Mouse (Mus musculus): ENCODE measurements around the gene Igsf21. TPM values are rescaled to one million over a fixed set of nuclear protein-coding genes. Genes with fewer than 3 reads are reported as not detected.

Igsf21 gene
- total RNA-seq (2014; rRNA removed) (115 and 145 TPM in 2 replicates), polyA plus RNA-seq (2015; fragmentation: Nextera tagmentation; extraction: Ambion mirVana) (146 TPM in 2 replicates)

- H3K4me2 ChIP-seq (ENCODE audit: low read depth, low read length, poor library complexity, severe bottlenecking) = peak within 1 kb of the TSS; percentile 75
- WGBS = under 1% methylated on average over 60 of the region's 90 CpGs
- H3K4me3 ChIP-seq (ENCODE audit: low read depth, low read length) = peak within 1 kb of the TSS; percentile 78
- no peaks in the 10 kb centered on the region for H3K36me3 ChIP-seq (ENCODE audit: insufficient read depth, low read length)
- 0 out of 2 replicates have a peak, but pooled peaks cover 4% of the 10 kb centered on the region for H3K27me3 ChIP-seq (ENCODE audit: insufficient read depth, low read length)
- H3K4me1 ChIP-seq (ENCODE audit: insufficient read depth, low read length) = peaks cover 10% of the 10 kb centered on the region; the same call in 1 of the 2 replicates
- no peak for TF ChIP-seq CTCF (IDR thresholded peaks at IDR 0.05)
- DNase-seq (ENCODE audit: low spot score) = peak; percentile 78
- ATAC-seq (ENCODE audit: low FRiP score) = peak; percentile 69
- peak within 1 kb of the TSS; percentile 77 for H3K27ac ChIP-seq (ENCODE audit: low read depth, low read length)
- peak within 1 kb of the TSS; percentile 75 for H3K9ac ChIP-seq (replicated peaks; ENCODE audit: low read length, poor library complexity, severe bottlenecking)
- H3K9me3 ChIP-seq (ENCODE audit: low read length) = no peaks in the 10 kb centered on the region
These were observed at the start of gene Igsf21 for GRCm38 (mm10) chr4:140246180-140247005. Gene Igsf21 (minus strand): TSS chr4:140246784.

- Histone ChIP-seq H3K36me3 (ENCODE audit: insufficient read depth, low read length) (no peaks in the 10 kb centered on the region), H3K4me1 (ENCODE audit: insufficient read depth, low read length) (peaks cover 9% of the 10 kb centered on the region; the same call in 1 of the 2 replicates), H3K27ac (ENCODE audit: low read depth, low read length) (peak overlapping the region; percentile 55), H3K9me3 (ENCODE audit: low read length) (no peaks in the 10 kb centered on the region), H3K9ac (replicated peaks; ENCODE audit: low read length, poor library complexity, severe bottlenecking) (no peak overlapping the region), H3K27me3 (ENCODE audit: insufficient read depth, low read length) (no peaks in the 10 kb centered on the region), H3K4me2 (ENCODE audit: low read depth, low read length, poor library complexity, severe bottlenecking) (no peak overlapping the region), H3K4me3 (ENCODE audit: low read depth, low read length) (no peak overlapping the region)
- DNase-seq (ENCODE audit: low spot score) = peak; percentile 86
- peak; percentile 91 for ATAC-seq (ENCODE audit: low FRiP score)
- 33% methylated on average over 5 of the region's 5 CpGs for WGBS
- TF ChIP-seq CTCF (IDR thresholded peaks at IDR 0.05) = peak; percentile 70
These were observed 39.2 kb upstream of the Igsf21 start for GRCm38 (mm10) chr4:140285726-140286316.

DNA sequence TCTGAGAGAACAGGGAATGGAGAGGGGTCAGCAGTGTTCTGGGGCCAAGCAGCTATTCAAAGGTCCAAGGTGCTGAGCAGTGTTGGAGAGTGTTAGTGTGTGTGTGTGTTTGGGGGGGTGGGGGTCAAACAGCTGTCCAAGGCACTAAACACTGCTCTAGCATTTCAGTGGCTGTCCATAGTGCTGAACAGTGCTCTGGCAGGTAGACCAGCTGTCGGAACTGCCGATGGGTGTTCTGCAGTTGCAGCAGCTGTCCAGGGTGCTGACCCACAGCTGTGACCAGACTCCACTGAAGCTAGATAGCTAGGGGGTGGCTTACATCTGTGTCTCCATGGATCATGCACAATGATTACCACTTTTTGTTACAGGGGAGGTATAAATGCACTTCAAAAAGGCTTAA is 36.8 kb upstream of the Igsf21 start:
- Histone ChIP-seq H3K27ac (ENCODE audit: low read depth, low read length) (no peak overlapping the region), H3K4me3 (ENCODE audit: low read depth, low read length) (no peak overlapping the region), H3K4me1 (ENCODE audit: insufficient read depth, low read length) (peaks cover 9% of the 10 kb centered on the region; the same call in 1 of the 2 replicates), H3K36me3 (ENCODE audit: insufficient read depth, low read length) (no peaks in the 10 kb centered on the region), H3K27me3 (ENCODE audit: insufficient read depth, low read length) (no peaks in the 10 kb centered on the region), H3K4me2 (ENCODE audit: low read depth, low read length, poor library complexity, severe bottlenecking) (no peak overlapping the region), H3K9ac (replicated peaks; ENCODE audit: low read length, poor library complexity, severe bottlenecking) (no peak overlapping the region), H3K9me3 (ENCODE audit: low read length) (no peaks in the 10 kb centered on the region)
- no peak for TF ChIP-seq CTCF (IDR thresholded peaks at IDR 0.05)
- no peak for ATAC-seq (ENCODE audit: low FRiP score)
- WGBS = 21% methylated on average over 2 of the region's 2 CpGs
- DNase-seq (ENCODE audit: low spot score) = no peak

DNA sequence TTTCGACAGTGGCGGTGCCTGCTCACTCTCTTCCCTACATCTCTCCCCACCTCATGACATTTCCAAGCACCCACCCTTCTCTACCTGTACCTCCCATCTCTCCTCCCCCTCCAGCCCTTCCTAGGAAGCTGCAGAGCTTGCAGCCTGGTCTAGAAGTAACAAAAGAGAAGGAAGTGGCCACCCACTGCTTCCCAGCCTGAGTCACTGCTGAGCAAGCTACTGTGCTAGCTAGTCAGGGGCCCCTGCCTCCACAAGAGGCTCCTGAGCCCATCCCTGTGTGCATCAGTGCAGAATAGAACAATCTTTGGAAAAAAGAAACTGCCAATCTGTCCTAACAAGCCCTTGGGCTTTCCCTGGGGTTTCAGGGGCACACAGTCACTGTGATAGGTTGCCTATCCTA is 31.7 kb upstream of the Igsf21 start:
- no peak overlapping the region for H3K4me2 ChIP-seq (ENCODE audit: low read depth, low read length, poor library complexity, severe bottlenecking)
- H3K4me3 ChIP-seq (ENCODE audit: low read depth, low read length) = no peak overlapping the region
- H3K4me1 ChIP-seq (ENCODE audit: insufficient read depth, low read length) = no peaks in the 10 kb centered on the region
- no peak overlapping the region for H3K27ac ChIP-seq (ENCODE audit: low read depth, low read length)
- no peaks in the 10 kb centered on the region for H3K27me3 ChIP-seq (ENCODE audit: insufficient read depth, low read length)
- no peak overlapping the region for H3K9ac ChIP-seq (replicated peaks; ENCODE audit: low read length, poor library complexity, severe bottlenecking)
- 90% methylated on average over 2 of the region's 2 CpGs for WGBS
- TF ChIP-seq CTCF (IDR thresholded peaks at IDR 0.05) = no peak
- ATAC-seq (ENCODE audit: low FRiP score) = no peak
- no peaks in the 10 kb centered on the region for H3K36me3 ChIP-seq (ENCODE audit: insufficient read depth, low read length)
- H3K9me3 ChIP-seq (ENCODE audit: low read length) = no peaks in the 10 kb centered on the region
- no peak for DNase-seq (ENCODE audit: low spot score)

- Histone ChIP-seq H3K27me3 (ENCODE audit: insufficient read depth, low read length) (0 out of 2 replicates have a peak, but pooled peaks cover 4% of the 10 kb centered on the region), H3K36me3 (ENCODE audit: insufficient read depth, low read length) (no peaks in the 10 kb centered on the region), H3K9ac (replicated peaks; ENCODE audit: low read length, poor library complexity, severe bottlenecking) (no peak overlapping the region), H3K4me2 (ENCODE audit: low read depth, low read length, poor library complexity, severe bottlenecking) (no peak overlapping the region), H3K27ac (ENCODE audit: low read depth, low read length) (no peak overlapping the region), H3K4me3 (ENCODE audit: low read depth, low read length) (no peak overlapping the region), H3K4me1 (ENCODE audit: insufficient read depth, low read length) (no peaks in the 10 kb centered on the region; the same call in 1 of the 2 replicates), H3K9me3 (ENCODE audit: low read length) (no peaks in the 10 kb centered on the region)
- no peak for ATAC-seq (ENCODE audit: low FRiP score)
- 92% methylated on average over 5 of the region's 5 CpGs for WGBS
- no peak for TF ChIP-seq CTCF (IDR thresholded peaks at IDR 0.05)
- no peak for DNase-seq (ENCODE audit: low spot score)
These were observed 25.3 kb upstream of the Igsf21 start for GRCm38 (mm10) chr4:140271913-140272312.

DNA sequence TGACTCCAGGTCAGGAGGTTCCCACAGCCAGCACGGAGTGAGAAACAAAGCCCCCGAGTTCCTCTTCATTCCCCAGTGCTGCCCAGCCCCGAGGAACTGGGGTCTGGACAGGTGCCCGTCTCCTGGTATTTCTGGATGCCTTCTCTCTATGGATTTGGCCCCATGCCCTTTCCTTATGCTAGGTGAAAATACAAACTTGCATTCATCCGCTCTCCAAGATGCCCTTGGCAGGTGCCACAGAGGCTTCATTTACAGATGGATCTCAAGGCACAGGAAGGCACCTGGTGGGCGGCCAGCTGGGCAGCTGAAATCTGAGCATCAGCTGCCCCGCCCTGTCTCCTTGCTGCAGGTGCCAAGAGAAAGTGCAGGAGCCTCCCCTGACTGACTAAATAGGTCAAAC is 23.9 kb upstream of the Igsf21 start:
- TF ChIP-seq CTCF (IDR thresholded peaks at IDR 0.05) = no peak

More for the DNA sequence above, 23.9 kb upstream of the Igsf21 start:
- DNase-seq (ENCODE audit: low spot score) = peak; percentile 35
- 43% methylated on average over 7 of the region's 7 CpGs for WGBS
- Histone ChIP-seq H3K4me3 (ENCODE audit: low read depth, low read length) (no peak overlapping the region), H3K4me1 (ENCODE audit: insufficient read depth, low read length) (no peaks in the 10 kb centered on the region; the same call in 1 of the 2 replicates), H3K36me3 (ENCODE audit: insufficient read depth, low read length) (no peaks in the 10 kb centered on the region), H3K9ac (replicated peaks; ENCODE audit: low read length, poor library complexity, severe bottlenecking) (no peak overlapping the region), H3K4me2 (ENCODE audit: low read depth, low read length, poor library complexity, severe bottlenecking) (no peak overlapping the region), H3K27ac (ENCODE audit: low read depth, low read length) (no peak overlapping the region), H3K9me3 (ENCODE audit: low read length) (no peaks in the 10 kb centered on the region), H3K27me3 (ENCODE audit: insufficient read depth, low read length) (0 out of 2 replicates have a peak, but pooled peaks cover 4% of the 10 kb centered on the region)
- ATAC-seq (ENCODE audit: low FRiP score) = no peak
